Mouse (Mus musculus) spleen, adult 12 weeks (tissue): ENCODE results near the gene Rhbdl1.
"Not testable (repeated sequence)": the region's sequence is repeated elsewhere in the genome, so short reads cannot be mapped to it uniquely, and the experiment has no call there.

Source experiments
- DNase-seq: peaks from one replicate; pipeline ENCODE4 v3.0.0; 2022; ENCODE audit warnings: low spot score

Gene Rhbdl1

GRCm38 (mm10) chr17:25825984-25826570 lies 11.0 kb downstream of the Rhbdl1 start:
- DNase-seq, result no peak

GRCm38 (mm10) chr17:25825311-25825710 lies 11.8 kb downstream of the Rhbdl1 start:
- no peak for DNase-seq

GRCm38 (mm10) chr17:25824362-25825142 lies 12.5 kb downstream of the Rhbdl1 start:
- DNase-seq, result no peak

GRCm38 (mm10) chr17:25823452-25823851 lies 13.6 kb downstream of the Rhbdl1 start, which contains the start of gene Wdr24:
TSS of gene Wdr24 (plus strand) at chr17:25823627.
- DNase-seq, result peak; percentile 65

- no peak for DNase-seq
Observed at GRCm38 (mm10) chr17:25818851-25819780, 18.0 kb downstream of the Rhbdl1 start.

- DNase-seq, result no peak
Observed at GRCm38 (mm10) chr17:25817662-25818061, 19.4 kb downstream of the Rhbdl1 start.

- DNase-seq, result no peak
Observed at GRCm38 (mm10) chr17:25813471-25813870, 23.6 kb downstream of the Rhbdl1 start.

GRCm38 (mm10) chr17:25810890-25811289 lies 26.2 kb downstream of the Rhbdl1 start:
- no peak for DNase-seq

GRCm38 (mm10) chr17:25809606-25810340 lies 27.3 kb downstream of the Rhbdl1 start:
- DNase-seq, result no peak

GRCm38 (mm10) chr17:25808789-25809605 lies 28.1 kb downstream of the Rhbdl1 start, which contains the start of gene Fbxl16:
TSS of gene Fbxl16 (plus strand) at chr17:25809085.
- DNase-seq, result no peak

- no peak for DNase-seq
Observed at GRCm38 (mm10) chr17:25808028-25808427, 29.1 kb downstream of the Rhbdl1 start.

GRCm38 (mm10) chr17:25807452-25807851 lies 29.6 kb downstream of the Rhbdl1 start:
- DNase-seq, result not testable (repeated sequence)

- no peak for DNase-seq
Observed at GRCm38 (mm10) chr17:25806507-25806906, 30.6 kb downstream of the Rhbdl1 start.

GRCm38 (mm10) chr17:25802825-25803517 lies 34.1 kb downstream of the Rhbdl1 start:
- DNase-seq, result no peak

GRCm38 (mm10) chr17:25801029-25801428 lies 36.1 kb downstream of the Rhbdl1 start:
- DNase-seq, result peak; percentile 50

GRCm38 (mm10) chr17:25796951-25797369 lies 40.1 kb downstream of the Rhbdl1 start, which contains the start of gene Metrn:
TSS of gene Metrn (minus strand) at chr17:25797136.
- DNase-seq, result peak; percentile 75

GRCm38 (mm10) chr17:25796211-25796771 lies 40.8 kb downstream of the Rhbdl1 start:
- DNase-seq, result no peak

GRCm38 (mm10) chr17:25795609-25796092 lies 41.4 kb downstream of the Rhbdl1 start, which contains the start of gene AC134908.4:
TSS of gene AC134908.4 (minus strand) at chr17:25795659.
- DNase-seq, result no peak

- DNase-seq, result no peak
Observed at GRCm38 (mm10) chr17:25794998-25795397, 42.1 kb downstream of the Rhbdl1 start.
